Mouse (Mus musculus): ENCODE measurements at regions not wholly inside any gene's neighbourhood (a gene's known extent, or its start where the extent isn't known, plus 50 kb on each side); places are given as distances from the start of the nearest gene placed in this dataset.

GRCm38 (mm10) chr7:73063556-73063955, 311.8 kb upstream of the Rgma start:
- TF ChIP-seq MYB (IDR thresholded peaks at IDR 0.05; ENCODE audit: low read depth, low read length) (no peak), CTCF (IDR thresholded peaks at IDR 0.05 in 2 of 3, conservative IDR thresholded peaks at IDR 0.05 in 1 of 3; ENCODE audit: control insufficient read depth in 1 of 3, insufficient read depth in 1 of 3, low read depth in 2 of 3, low read length in 3 of 3, poor library complexity in 1 of 3, severe bottlenecking in 1 of 3) (no peak), MAFK (IDR thresholded peaks at IDR 0.05; ENCODE audit: borderline replicate concordance, low read depth, low read length) (no peak), EP300 (IDR thresholded peaks at IDR 0.05; ENCODE audit: low read depth in 1 of 2, low read length in 2 of 2) (no peak), TAL1 (IDR thresholded peaks at IDR 0.05; ENCODE audit: low read length) (no peak), POLR2AphosphoS2 (IDR thresholded peaks at IDR 0.05; ENCODE audit: low read length) (no peak), POLR2A (IDR thresholded peaks at IDR 0.05; ENCODE audit: control insufficient read depth in 1 of 2, insufficient read depth in 1 of 2, low read depth in 1 of 2, low read length in 2 of 2, poor library complexity in 1 of 2) (no peak), RAD21 (IDR thresholded peaks at IDR 0.05; ENCODE audit: low read depth, low read length) (no peak), JUND (IDR thresholded peaks at IDR 0.05; ENCODE audit: low read depth, low read length) (no peak), UBTF (IDR thresholded peaks at IDR 0.05; ENCODE audit: borderline replicate concordance, insufficient read depth, low read depth, low read length) (no peak)

All from MEL (cell line).